ENCODE assay signal across 8 mouse cellular contexts in the genomic region with DNA sequence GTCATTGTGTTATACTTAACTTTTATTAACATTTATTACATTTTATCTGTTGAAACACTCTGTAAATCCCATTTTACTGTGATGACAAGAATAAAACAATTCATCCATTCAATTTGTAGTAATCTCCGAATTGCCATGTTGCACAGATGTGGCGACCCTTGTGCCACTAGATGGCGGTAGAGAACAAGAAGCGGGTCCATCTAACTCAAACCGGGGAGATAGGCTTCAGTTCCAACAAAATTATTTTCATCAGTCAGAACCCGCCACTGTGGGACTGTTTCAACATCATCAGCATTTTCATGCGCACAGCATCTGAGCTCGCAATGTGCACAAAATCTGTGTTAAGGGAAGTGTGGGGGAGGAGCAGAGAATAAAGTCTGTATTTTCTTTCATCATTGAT. TPM values are rescaled to one million over a fixed set of nuclear protein-coding genes. Genes with fewer than 3 reads are reported as not detected.
A peak's percentile ranks its signal among the peaks of the same experiment; 100 is the strongest.
DNase-seq lines count a peak whose midpoint lies in the region; ATAC-seq lines count a peak whose summit lies in the region.

No protein-coding gene starts in this region.

- no peak for ATAC-seq in heart, embryonic 12.5 days (ENCODE audit: insufficient number of reproducible peaks, low FRiP score)
- peak; percentile 71; the same call in 1 of the 2 replicates for ATAC-seq in intestine, embryonic 16.5 days
- ATAC-seq in midbrain, embryonic 12.5 days (ENCODE audit: low FRiP score, low read depth): peak; percentile 92

- no peaks in the 10 kb centered on the region for H3K36me3 ChIP-seq in heart, embryonic 12.5 days
- H3K36me3 ChIP-seq in intestine, embryonic 16.5 days (ENCODE audit: control insufficient read depth, insufficient read depth, low read length): no peaks in the 10 kb centered on the region
- no peaks in the 10 kb centered on the region for H3K36me3 ChIP-seq in midbrain, embryonic 12.5 days

- H3K9ac ChIP-seq in heart, embryonic 12.5 days: no peak overlapping the region
- H3K9ac ChIP-seq in intestine, embryonic 16.5 days (ENCODE audit: low read depth, low read length): no peak overlapping the region
- H3K9ac ChIP-seq in midbrain, embryonic 12.5 days (replicated peaks): no peak overlapping the region

- H3K27ac ChIP-seq in heart, embryonic 12.5 days (ENCODE audit: poor library complexity, severe bottlenecking): no peak overlapping the region
- no peak overlapping the region for H3K27ac ChIP-seq in intestine, embryonic 16.5 days (ENCODE audit: low read length)
- H3K27ac ChIP-seq in midbrain, embryonic 12.5 days (replicated peaks): no peak overlapping the region

- H3K4me2 ChIP-seq in heart, embryonic 12.5 days: no peak overlapping the region
- no peak overlapping the region for H3K4me2 ChIP-seq in intestine, embryonic 16.5 days (ENCODE audit: low read depth, low read length)
- no peak overlapping the region for H3K4me2 ChIP-seq in midbrain, embryonic 12.5 days (replicated peaks)

- DNase-seq in heart, adult 11 months: peak; percentile 65
- peak; percentile 61 for DNase-seq in cerebellum, adult 8-10 months
- peak; percentile 55 to 74 for DNase-seq in frontal cortex, postnatal 10 days (ENCODE audit: low spot score in 2 of 2)
- DNase-seq in left cerebral cortex, postnatal 10 days (ENCODE audit: extremely low spot score in 1 of 2, low spot score in 2 of 2): peak; percentile 76 to 84
- DNase-seq in spleen, postnatal 10 days (ENCODE audit: low spot score in 2 of 2): peak; percentile 7 to 57

- no peaks in the 10 kb centered on the region for H3K4me1 ChIP-seq in heart, embryonic 12.5 days (replicated peaks)
- H3K4me1 ChIP-seq in intestine, embryonic 16.5 days (ENCODE audit: control insufficient read depth, insufficient read depth, low read length): no peaks in the 10 kb centered on the region
- no peaks in the 10 kb centered on the region for H3K4me1 ChIP-seq in midbrain, embryonic 12.5 days

- no peak overlapping the region for H3K4me3 ChIP-seq in heart, embryonic 12.5 days
- H3K4me3 ChIP-seq in intestine, embryonic 16.5 days (ENCODE audit: low read length): no peak overlapping the region
- no peak overlapping the region for H3K4me3 ChIP-seq in midbrain, embryonic 12.5 days

- H3K9me3 ChIP-seq in heart, embryonic 12.5 days (replicated peaks): no peaks in the 10 kb centered on the region
- no peaks in the 10 kb centered on the region for H3K9me3 ChIP-seq in intestine, embryonic 16.5 days (ENCODE audit: control insufficient read depth, low read length)
- H3K9me3 ChIP-seq in midbrain, embryonic 12.5 days: no peaks in the 10 kb centered on the region

- H3K27me3 ChIP-seq in heart, embryonic 12.5 days (replicated peaks): no peaks in the 10 kb centered on the region
- no peaks in the 10 kb centered on the region for H3K27me3 ChIP-seq in intestine, embryonic 16.5 days (replicated peaks; ENCODE audit: control insufficient read depth, insufficient read depth, low read length)
- no peaks in the 10 kb centered on the region for H3K27me3 ChIP-seq in midbrain, embryonic 12.5 days

- 7% methylated on average over 8 of the region's 8 CpGs for WGBS in heart, embryonic 12.5 days
- WGBS in intestine, embryonic 16.5 days: 8% methylated on average over 8 of the region's 8 CpGs
- WGBS in midbrain, embryonic 12.5 days: 7% methylated on average over 8 of the region's 8 CpGs

- intact Hi-C loops in left cerebral cortex, postnatal 10 days (cut with DNase I): loop anchor here (5.0 to 10.0 kb wide), 3 partner anchors 141 to 921 kb away; a partner anchor contains a TSS

RNA-seq across cellular contexts. Expression of a gene that starts 44.2 kb away (rescaled TPM):
- polyA plus RNA-seq in heart, embryonic 12.5 days (2016; fragmentation: Nextera tagmentation; extraction: Ambion mirVana): 20.7 and 22.6 TPM in 2 replicates
- polyA plus RNA-seq in intestine, embryonic 16.5 days (2015; fragmentation: Nextera tagmentation; extraction: Ambion mirVana): 14.3 and 15.4 TPM in 2 replicates
- 10 to 100 TPM; 34.5 to 38.7 TPM for total RNA-seq in left cerebral cortex, postnatal 10 days (2021)
- polyA plus RNA-seq in midbrain, embryonic 12.5 days (2016; fragmentation: Nextera tagmentation; extraction: Ambion mirVana): 49.3 and 50.1 TPM in 2 replicates
